28 mouse cellular contexts compared by ENCODE assay signal in the genomic region with DNA sequence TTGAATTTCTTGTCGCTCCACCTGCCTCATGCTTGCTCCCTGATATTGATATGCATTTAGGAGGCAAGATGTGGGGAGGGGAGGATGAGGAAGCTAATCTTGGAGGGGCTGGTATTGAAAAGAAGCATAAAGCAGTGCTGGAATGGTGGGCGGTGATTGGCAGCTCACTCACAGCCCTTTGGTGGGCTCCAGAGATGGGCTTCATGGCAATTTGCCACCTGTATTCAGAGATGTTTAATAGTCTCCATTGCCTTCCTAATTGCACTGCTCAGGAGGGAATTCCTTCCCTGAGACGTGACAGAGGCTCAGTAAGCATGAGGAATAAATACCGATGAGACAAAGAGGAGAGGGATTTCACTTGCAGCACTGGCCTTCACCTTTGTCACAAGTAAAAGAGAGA.
DNase-seq lines count a peak whose midpoint lies in the region; ATAC-seq and TF ChIP-seq lines count a peak whose summit lies in the region.
"Had no signal": no experiment of that assay in that cellular context is flagged by ENCODE, and none has a peak within 500 bp of the region (broad histone marks: within the 10 kb centered on the region; RNA-seq: fewer than 3 reads in every experiment).

No protein-coding gene starts in this region.

- no peak for DNase-seq in hindbrain, embryonic 10.5 days (ENCODE audit: low spot score)
- peak; percentile 5 for DNase-seq in midbrain, postnatal 0 days (ENCODE audit: low spot score)
- DNase-seq in frontal cortex, postnatal 36 days (ENCODE audit: low spot score in 2 of 2): no peak
- DNase-seq in frontal cortex, postnatal 10 days (ENCODE audit: low spot score in 2 of 2): no peak
- DNase-seq: adrenal gland, adult 2 months; adrenal gland, postnatal 36 days; cerebellum, adult 2 months; cerebellum, postnatal 25 days; gastrocnemius, postnatal 10 days; heart, postnatal 10 days; kidney, adult 9 months; kidney, postnatal 10 days; layer of hippocampus, postnatal 36 days; left cerebral cortex, postnatal 4 days; liver, embryonic 13.5 days; lung, adult 2 months; lung, postnatal 10 days; right cerebral cortex, postnatal 14 days had no signal

- peaks cover 6% of the 10 kb centered on the region for H3K4me1 ChIP-seq in hindbrain, embryonic 13.5 days (replicated peaks)
- peaks cover 4% of the 10 kb centered on the region; the same call in 1 of the 2 replicates for H3K4me1 ChIP-seq in hindbrain, embryonic 10.5 days (replicated peaks)
- no peaks in the 10 kb centered on the region for H3K4me1 ChIP-seq in midbrain, postnatal 0 days (ENCODE audit: insufficient read depth, low read length)
- no peaks in the 10 kb centered on the region for H3K4me1 ChIP-seq in midbrain, embryonic 16.5 days (ENCODE audit: control insufficient read depth, insufficient read depth, low read length)
- H3K4me1 ChIP-seq in forebrain, embryonic 13.5 days: peaks cover 8% of the 10 kb centered on the region
- H3K4me1 ChIP-seq: embryonic facial prominence, embryonic 15.5 days had no signal

- H3K36me3 ChIP-seq in hindbrain, embryonic 13.5 days: no peaks in the 10 kb centered on the region
- no peaks in the 10 kb centered on the region for H3K36me3 ChIP-seq in hindbrain, embryonic 10.5 days
- no peaks in the 10 kb centered on the region for H3K36me3 ChIP-seq in midbrain, postnatal 0 days (ENCODE audit: insufficient read depth, low read length)
- no peaks in the 10 kb centered on the region for H3K36me3 ChIP-seq in midbrain, embryonic 16.5 days (ENCODE audit: control insufficient read depth, insufficient read depth, low read length)
- no peaks in the 10 kb centered on the region for H3K36me3 ChIP-seq in forebrain, embryonic 13.5 days (ENCODE audit: poor library complexity, severe bottlenecking)
- H3K36me3 ChIP-seq: embryonic facial prominence, embryonic 10.5 days; embryonic facial prominence, embryonic 15.5 days; heart, embryonic 13.5 days; liver, embryonic 13.5 days had no signal

- peak; percentile 13; the same call in 1 of the 2 replicates for ATAC-seq in hindbrain, embryonic 13.5 days (ENCODE audit: low FRiP score)
- ATAC-seq in midbrain, postnatal 0 days (ENCODE audit: low FRiP score): no peak
- no peak for ATAC-seq in midbrain, embryonic 16.5 days
- ATAC-seq in forebrain, embryonic 13.5 days: peak; percentile 81
- ATAC-seq: activated CD4-positive, CD25-positive, alpha-beta regulatory T cell, adult 4 months; intestine, postnatal 0 days had no signal

- 56% methylated on average over 4 of the region's 4 CpGs for WGBS in hindbrain, embryonic 13.5 days
- 70% methylated on average over 4 of the region's 4 CpGs for WGBS in hindbrain, embryonic 10.5 days
- WGBS in midbrain, postnatal 0 days: 46% methylated on average over 4 of the region's 4 CpGs
- WGBS in midbrain, embryonic 16.5 days: 52% methylated on average over 4 of the region's 4 CpGs
- 32% methylated on average over 4 of the region's 4 CpGs for WGBS in forebrain, embryonic 13.5 days

- H3K9me3 ChIP-seq in hindbrain, embryonic 13.5 days: no peaks in the 10 kb centered on the region
- H3K9me3 ChIP-seq in hindbrain, embryonic 10.5 days: peaks cover 2% of the 10 kb centered on the region; the same call in 1 of the 2 replicates
- no peaks in the 10 kb centered on the region for H3K9me3 ChIP-seq in midbrain, postnatal 0 days (ENCODE audit: low read length)
- H3K9me3 ChIP-seq in midbrain, embryonic 16.5 days (replicated peaks; ENCODE audit: control insufficient read depth, low read length, poor library complexity, severe bottlenecking): no peaks in the 10 kb centered on the region
- no peaks in the 10 kb centered on the region for H3K9me3 ChIP-seq in forebrain, embryonic 13.5 days (replicated peaks)
- H3K9me3 ChIP-seq: embryonic facial prominence, embryonic 15.5 days had no signal

- H3K4me2 ChIP-seq in hindbrain, embryonic 13.5 days: no peak overlapping the region
- H3K4me2 ChIP-seq in midbrain, postnatal 0 days (ENCODE audit: low read depth, low read length, poor library complexity, severe bottlenecking): no peak overlapping the region
- H3K4me2 ChIP-seq in midbrain, embryonic 16.5 days (ENCODE audit: low read length): no peak overlapping the region
- H3K4me2 ChIP-seq in forebrain, embryonic 13.5 days: peak overlapping the region; percentile 24
- H3K4me2 ChIP-seq: embryonic facial prominence, embryonic 15.5 days; heart, embryonic 13.5 days; liver, embryonic 13.5 days had no signal

- H3K9ac ChIP-seq in hindbrain, embryonic 13.5 days: no peak overlapping the region
- no peak overlapping the region for H3K9ac ChIP-seq in midbrain, postnatal 0 days (replicated peaks; ENCODE audit: low read length, poor library complexity, severe bottlenecking)
- no peak overlapping the region for H3K9ac ChIP-seq in midbrain, embryonic 16.5 days (ENCODE audit: low read depth, low read length)
- no peak overlapping the region for H3K9ac ChIP-seq in forebrain, embryonic 13.5 days
- H3K9ac ChIP-seq: embryonic facial prominence, embryonic 15.5 days; heart, embryonic 13.5 days; liver, embryonic 13.5 days had no signal

- no peak overlapping the region for H3K4me3 ChIP-seq in hindbrain, embryonic 13.5 days
- H3K4me3 ChIP-seq in hindbrain, embryonic 10.5 days: no peak overlapping the region
- H3K4me3 ChIP-seq in midbrain, postnatal 0 days (ENCODE audit: low read depth, low read length): no peak overlapping the region
- H3K4me3 ChIP-seq in midbrain, embryonic 16.5 days (ENCODE audit: low read depth, low read length): no peak overlapping the region
- no peak overlapping the region for H3K4me3 ChIP-seq in forebrain, embryonic 13.5 days
- H3K4me3 ChIP-seq: embryonic facial prominence, embryonic 10.5 days; embryonic facial prominence, embryonic 15.5 days; heart, embryonic 13.5 days; liver, embryonic 13.5 days had no signal

- no peak for TF ChIP-seq CTCF in midbrain, postnatal 0 days (IDR thresholded peaks at IDR 0.05)

- no peak overlapping the region for H3K27ac ChIP-seq in hindbrain, embryonic 13.5 days
- H3K27ac ChIP-seq in hindbrain, embryonic 10.5 days: no peak overlapping the region
- H3K27ac ChIP-seq in midbrain, postnatal 0 days (ENCODE audit: low read depth, low read length): no peak overlapping the region
- no peak overlapping the region for H3K27ac ChIP-seq in midbrain, embryonic 16.5 days (ENCODE audit: low read length)
- no peak overlapping the region for H3K27ac ChIP-seq in forebrain, embryonic 13.5 days
- H3K27ac ChIP-seq: embryonic facial prominence, embryonic 10.5 days; embryonic facial prominence, embryonic 15.5 days; heart, embryonic 13.5 days; liver, embryonic 13.5 days; macrophage had no signal

- no peaks in the 10 kb centered on the region for H3K27me3 ChIP-seq in hindbrain, embryonic 13.5 days
- no peaks in the 10 kb centered on the region for H3K27me3 ChIP-seq in hindbrain, embryonic 10.5 days (ENCODE audit: insufficient read depth, poor library complexity, severe bottlenecking)
- H3K27me3 ChIP-seq in midbrain, postnatal 0 days (ENCODE audit: insufficient read depth, low read length): no peaks in the 10 kb centered on the region
- H3K27me3 ChIP-seq in midbrain, embryonic 16.5 days (ENCODE audit: control insufficient read depth, insufficient read depth, low read depth, low read length): no peaks in the 10 kb centered on the region
- H3K27me3 ChIP-seq in forebrain, embryonic 13.5 days: no peaks in the 10 kb centered on the region
- H3K27me3 ChIP-seq: CH12.LX; embryonic facial prominence, embryonic 15.5 days; heart, embryonic 13.5 days; liver, embryonic 13.5 days had no signal

Comparison
In these comparisons a context has a peak if more than half of its experiments do, and no peak if none do; other contexts are left out.
1. ATAC-seq: peak in hindbrain, embryonic 13.5 days (single experiment) and forebrain, embryonic 13.5 days (single experiment); none in midbrain, postnatal 0 days (single experiment) and midbrain, embryonic 16.5 days (single experiment).